Mouse (Mus musculus) spleen, postnatal 10 days (tissue): ENCODE measurements around the gene Tedc2.
A peak's percentile ranks its signal among the peaks of the same experiment; 100 is the strongest.

Source experiments
- DNase-seq, 2 experiments: peaks; one replicate each; pipeline ENCODE4 v3.0.0; 2021 to 2022; ENCODE audit warnings: low spot score in 2 of 2

Tedc2 gene

DNA sequence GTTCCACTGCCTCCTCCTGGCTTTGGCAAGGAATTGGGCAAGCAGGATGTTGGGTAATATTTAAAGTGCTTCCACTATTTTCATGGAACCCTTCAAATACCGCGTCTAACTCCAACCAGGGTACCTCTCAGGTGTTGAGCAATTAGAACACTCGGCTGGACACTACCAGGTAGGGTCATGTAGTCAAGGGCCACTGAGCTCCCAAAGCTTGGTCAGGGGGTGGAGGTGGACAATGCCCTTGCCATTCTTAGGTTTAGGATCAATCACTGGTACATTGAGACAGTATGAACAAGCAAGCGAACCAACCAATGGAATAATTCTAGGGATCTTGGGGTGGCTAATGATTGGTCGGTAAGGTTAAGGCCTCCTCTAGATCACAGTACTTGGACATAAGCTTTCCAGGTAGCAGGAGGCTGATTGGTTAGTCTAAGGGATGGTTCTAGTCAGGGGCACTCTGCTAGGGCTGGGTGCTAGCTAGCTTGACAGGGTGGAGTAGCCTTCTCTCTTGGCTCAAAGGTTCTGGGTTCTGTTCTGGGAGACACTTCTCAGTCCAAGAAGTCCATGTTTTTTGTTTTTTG lies 8.1 kb downstream of the Tedc2 start:
- DNase-seq = no peak

DNA sequence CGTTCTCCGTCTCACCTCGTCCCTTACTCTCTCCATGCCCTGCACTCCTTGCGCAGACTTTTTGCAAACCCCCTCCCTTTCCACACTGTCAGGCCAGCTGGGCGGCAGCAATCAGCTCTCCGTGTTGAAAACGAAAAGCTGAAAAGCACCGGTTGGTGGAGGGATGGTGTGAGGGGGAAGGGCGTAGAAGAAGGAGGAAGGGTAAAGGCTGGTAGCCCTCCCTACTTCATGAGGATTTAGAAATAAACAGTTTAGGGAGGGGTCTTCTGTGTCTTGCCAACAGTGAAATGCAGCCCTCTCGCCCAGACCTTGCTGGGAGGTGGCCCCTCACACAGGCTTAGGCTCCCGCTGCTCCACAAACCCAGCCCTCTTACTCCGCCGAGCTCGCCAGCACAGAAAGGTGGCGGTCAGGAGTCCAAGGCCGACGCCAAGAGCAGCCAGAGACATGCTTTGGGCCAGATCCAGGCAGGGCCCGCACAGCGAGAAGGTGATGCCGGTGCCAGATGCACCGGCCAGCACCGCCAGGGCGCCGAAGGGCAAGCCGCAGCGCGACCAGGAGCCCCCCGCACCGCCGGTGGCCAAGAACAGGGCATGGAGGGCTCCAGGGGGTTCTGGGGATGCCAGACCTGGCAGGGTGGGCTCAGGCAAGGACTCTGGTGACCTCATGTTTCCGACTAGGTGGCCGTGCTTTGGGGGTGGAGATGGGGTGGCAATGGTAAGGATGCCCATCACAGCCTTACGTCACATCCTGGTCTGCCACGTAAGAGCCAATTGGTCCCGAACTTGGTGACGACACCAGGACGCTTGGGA lies 8.8 kb downstream of the Tedc2 start:
- DNase-seq = no peak

DNA sequence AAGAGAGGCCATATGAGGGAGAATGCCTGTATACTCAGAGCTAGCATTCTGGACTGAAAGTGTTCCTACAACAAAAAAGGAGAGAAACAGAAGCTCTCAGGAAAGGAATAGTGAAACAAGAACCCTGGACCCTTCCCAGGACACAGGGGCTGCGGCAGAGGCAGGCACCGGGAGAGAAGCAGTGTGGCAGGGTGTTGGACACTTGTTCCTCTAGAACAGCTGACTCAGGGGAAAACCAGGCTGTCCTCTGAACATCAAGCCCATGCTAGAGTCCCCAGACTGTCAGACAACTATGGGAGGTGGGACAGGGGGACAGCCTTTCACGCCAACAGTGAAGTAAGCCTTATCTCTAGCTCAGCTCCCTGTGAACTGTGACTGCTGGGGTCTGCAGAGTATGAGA lies 10.1 kb downstream of the Tedc2 start:
- DNase-seq = no peak

DNA sequence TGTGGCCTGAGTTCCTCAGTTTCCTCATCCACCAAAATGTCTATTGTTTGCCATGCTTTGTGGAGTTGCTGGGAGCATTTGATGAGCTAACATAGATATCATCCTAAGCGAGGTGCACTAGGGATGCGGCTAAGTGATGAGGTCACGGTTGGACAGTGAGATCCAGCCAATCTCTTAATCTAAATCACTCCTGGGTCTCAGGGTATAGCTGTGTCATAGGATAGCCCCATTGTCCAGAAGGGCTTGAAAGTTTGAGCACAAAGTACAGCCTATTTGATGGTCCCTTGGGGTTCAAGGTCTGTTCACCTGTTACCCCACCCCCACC lies 10.8 kb downstream of the Tedc2 start:
- DNase-seq = no peak

DNA sequence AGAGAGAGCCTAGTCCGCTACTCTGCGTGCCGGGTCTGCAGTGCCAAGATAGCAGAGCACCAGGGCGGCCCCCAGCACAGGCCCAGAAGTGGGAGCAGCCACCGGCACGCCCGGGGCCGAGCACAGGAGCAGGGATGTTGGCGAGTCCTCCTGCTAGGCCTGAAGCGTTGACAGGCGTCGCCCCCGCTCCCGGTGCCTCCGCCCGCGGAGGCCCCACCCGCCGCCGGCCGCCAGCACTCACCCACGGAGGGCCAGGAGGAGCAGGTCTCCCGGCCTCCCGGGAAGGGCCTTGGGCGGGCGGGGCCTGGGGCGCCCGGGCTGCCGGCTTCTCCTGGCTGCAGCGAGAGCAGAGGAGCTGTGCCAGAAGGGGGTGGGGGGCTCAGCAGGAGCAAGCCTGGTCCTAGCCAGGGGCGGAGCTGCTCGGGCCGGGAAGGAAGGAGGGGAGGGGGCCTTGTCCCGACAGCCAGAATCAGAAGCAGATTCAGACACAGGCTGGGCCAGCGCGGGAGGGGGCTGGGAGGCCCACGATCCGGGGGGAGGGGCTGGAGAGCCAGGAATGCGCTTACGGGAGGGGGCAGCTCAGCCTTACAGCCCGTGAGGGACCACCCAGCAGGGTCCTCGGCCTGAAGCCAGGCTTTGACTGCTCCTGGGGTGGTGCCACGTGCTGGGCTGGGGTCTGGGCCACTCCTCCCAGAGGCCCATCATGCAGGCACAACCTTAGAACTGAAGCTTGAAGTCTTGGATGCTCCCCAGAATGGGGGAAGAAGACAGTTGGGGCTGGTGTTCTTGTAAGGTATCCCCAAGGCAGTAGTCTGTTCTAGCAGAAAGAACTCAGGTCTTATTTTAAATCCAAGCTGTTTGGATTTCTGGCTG lies 11.4 kb downstream of the Tedc2 start, which contains the start of gene Ntn3:
Gene Ntn3, minus strand, starts transcription at position 489 of the 873 bp plus-strand sequence.
- peak; percentile 33 to 87 for DNase-seq

DNA sequence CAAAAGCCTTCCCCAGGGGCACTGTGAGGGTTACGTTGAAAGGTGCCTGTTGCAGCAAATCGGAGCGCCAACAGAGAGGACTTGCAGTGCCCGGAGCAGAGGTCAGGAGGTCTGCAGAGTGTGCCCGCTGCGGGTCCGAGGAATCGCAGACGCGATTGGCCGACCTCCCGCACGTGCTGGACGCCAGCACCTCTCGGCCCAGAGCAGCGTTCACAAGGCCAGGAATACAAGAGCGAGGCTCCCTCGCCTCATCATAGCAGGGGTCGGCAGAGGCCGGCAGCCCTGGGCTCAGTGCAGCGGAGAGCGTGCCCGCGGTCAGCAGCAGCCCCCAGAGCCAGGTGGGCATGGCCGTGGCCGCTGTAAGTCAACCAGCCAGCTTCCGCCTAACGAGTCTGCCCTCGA lies 12.0 kb downstream of the Tedc2 start:
- DNase-seq = peak in 1 of 2 experiments; percentile 76

DNA sequence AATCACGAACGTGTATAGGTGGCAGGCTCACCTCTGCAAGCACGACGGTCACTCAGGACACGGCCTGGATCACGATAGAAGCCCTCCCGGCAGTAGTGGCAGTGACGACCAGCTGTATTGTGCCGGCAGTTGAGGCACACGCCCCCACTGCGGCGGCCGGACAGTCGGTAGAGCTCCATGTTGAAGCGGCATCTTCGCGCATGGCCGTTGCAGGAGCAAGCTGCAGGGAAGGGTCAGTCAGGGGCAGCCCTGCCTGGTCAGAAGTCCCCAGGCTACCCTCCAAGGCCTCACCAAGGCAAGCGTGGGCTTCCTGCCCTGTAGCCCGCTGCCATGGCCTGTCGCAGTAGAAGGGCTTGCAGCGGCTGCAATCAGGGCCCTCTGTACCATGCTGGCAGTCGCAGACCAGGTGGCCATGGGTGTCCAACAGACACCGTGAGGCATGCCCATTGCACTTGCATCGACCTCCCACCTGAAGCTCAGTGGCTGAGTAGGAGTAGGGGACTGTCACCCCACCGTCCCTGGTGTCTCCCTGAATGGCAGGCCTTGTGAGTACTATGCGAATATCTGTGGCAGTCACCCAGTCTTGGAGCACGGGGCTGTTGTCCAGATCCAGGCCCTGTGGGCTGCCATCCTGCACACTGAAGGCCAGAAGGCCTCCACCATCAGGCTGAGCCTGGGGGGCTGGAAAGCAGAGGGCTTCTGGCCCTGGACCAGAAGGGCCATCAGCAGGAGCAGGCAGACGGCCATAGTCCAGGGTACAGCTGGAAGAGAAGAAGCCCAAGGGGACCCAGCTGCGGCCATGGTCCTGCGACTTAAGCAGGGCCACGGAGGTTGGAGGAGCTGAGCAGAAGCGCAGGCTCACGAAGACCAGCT lies 12.6 kb downstream of the Tedc2 start:
- no peak for DNase-seq

DNA sequence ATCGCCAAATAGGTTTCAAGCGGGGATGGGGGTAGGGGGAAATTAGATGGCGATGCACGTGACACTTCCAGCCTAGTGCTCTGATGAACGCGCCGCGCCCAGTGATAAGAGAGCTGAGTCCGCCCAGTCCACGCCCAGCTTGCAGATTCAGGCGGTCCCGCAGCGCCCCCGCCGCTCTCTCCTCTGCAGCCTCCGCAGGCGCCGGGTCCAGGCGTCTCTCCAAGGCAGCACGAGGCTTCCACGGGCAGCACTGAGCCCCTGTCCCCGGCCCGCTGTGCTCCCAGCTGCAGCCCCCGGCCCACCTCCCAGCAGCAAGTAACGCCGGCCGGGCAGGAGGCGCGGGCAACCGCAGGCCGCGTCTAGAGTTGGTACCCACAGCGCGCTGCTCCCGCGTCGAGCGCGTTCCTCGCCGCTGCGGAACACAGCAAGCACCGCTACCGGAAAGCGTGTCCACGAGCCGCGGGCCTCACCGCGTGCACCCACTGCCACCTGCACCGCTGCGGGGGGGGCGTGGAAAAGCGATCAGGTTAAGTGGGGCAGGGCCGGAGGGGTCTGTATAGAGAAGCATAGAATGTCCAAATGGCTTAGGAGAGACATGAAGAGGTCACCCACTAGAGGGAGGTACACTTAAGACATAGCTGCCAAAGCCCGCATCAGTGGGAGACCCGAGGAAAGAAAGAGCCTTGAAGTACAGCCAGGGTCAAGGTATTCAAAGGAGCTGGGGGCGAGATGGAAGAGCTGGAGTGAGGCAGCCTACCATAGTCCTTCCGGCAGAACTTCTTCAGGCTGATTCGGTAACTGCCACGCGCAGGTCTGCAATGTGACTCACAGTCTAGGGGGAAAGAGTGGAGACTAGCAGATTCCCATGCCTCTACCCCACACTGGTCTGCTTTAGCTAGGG lies 13.9 kb downstream of the Tedc2 start:
- peak; percentile 65 to 83 for DNase-seq

DNA sequence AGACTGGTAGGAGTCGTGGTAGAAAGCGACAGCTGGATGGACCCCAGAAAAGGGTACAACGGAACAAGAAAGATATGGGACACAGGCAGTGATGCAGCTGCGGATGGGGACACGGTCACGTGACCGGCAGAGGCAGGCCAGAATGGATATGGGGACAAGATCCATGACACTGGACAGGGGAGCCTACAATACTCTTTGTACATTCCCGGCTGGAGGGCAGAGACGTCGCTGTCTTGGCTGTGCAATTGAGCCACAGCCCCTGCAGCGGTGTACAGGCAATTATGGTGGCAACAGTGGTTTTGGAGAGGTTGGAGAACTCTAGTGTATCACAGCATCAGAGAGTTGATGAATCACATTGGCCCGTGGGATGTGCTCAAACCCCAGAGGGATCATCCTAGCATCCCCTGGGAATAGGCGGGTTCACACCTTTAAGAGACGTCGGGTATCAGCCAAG lies 14.7 kb downstream of the Tedc2 start:
- peak in 1 of 2 experiments; percentile 70 for DNase-seq

DNA sequence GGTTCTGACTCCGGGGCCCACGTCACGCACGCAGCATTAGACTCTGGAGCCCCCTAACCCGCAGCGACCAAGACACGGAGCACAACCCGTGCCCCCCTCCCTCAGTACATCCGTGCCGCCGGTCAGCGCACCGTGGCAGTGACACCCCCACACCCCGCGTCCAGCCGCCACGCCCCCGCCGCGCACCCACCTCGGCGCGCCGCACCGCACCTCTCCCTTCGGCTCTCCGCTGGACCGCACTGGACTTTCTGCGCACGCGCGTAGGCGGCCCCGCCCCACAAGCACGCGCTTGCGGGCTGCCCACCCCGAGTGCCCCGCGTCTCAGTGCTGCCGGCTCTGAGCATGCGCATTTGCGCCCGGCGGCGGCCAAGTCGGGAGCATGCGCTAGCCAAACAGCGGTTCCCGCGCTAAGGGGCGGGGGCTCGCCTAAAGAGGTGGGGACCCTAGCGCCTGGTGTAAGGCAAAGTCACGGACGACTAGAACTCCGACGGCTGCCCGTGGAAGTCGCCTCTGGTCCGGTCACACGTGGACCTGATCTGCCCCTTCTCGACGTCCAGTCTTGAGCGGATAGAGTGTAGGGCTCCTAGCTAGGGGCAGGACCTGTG lies 15.3 kb downstream of the Tedc2 start, which contains the start of gene Tbc1d24:
Gene Tbc1d24, minus strand, starts transcription at position 279 of the 605 bp plus-strand sequence.
- peak; percentile 83 to 90 for DNase-seq

DNA sequence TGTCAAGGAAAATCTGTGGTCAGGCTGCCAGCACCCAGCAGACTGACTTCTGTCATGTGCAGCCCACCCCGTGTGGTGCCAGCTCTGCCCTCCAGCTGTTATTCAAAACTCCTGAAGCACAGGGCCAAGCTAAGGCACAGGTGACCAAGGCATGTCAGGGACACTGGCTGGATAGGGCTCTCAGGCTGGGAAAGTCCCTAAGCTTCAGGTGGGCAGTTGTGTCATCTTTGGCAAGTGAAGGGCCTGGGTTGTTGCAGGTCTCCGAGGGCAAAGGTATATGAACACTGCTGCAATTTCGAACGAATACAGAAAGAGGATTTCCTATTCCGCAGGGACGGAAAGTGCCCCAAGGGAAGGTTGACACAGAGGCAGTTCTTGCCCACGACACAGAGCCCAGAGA lies 15.8 kb downstream of the Tedc2 start:
- DNase-seq = no peak

DNA sequence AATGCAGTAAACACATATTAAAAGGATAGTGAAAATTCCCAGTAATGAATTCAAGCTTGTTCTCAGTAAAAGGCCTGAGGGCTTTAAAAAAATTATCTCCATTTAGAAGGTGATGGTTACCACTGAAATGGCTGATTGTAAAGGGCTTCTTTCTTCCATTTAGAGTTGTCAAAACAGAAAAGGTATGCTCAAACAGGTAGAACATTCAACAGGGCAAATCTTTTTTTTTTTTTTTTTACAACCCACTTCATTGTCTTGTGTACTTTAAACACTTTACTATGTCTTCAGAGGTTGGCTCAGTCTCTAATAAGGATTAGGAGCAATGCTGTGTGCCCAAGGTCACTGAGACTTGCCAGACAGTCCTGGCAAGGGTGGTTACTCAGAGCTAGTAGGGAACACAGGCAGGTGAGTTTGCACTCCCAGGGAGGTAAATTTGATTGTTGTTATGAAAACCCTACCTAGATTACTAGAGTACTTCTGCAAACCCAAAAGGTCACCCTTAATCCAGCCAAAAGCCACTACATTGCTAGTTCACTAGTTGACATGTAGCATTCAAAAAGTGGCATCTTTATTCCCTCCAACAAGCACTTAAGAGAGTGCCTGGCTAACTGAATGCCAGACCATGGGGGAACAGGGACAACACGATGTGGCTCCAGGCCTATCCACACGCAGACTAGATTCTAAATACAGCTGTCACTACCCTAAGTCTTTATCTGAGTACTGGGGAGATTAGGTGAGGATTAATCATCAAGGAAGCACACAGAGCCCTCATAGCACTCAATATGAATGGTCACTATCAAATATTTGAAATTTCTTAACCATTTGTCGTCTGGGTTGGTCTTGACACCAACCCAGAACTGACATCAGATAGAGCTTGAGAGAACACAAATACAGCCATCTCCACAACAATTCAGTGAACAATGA lies 16.8 kb downstream of the Tedc2 start:
- DNase-seq = no peak

DNA sequence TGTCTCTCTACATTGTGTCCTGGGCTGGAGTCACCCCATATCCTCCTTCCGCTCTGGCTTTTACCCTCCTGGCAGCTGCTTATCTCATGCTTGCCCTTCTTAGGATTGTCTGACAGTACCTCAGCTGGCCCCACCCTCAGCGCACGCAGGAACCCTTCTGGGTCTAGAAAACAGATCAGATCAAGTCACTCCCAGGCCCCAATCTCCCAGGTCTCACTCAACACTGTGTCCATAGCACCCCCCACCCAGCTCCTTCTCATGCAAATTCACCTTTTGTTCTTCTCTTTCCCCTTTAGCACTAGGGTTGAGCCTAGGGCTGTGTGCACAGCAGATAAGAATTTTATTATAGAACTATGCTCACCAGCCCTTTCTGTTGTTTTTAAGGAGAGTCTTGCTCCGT lies 17.6 kb downstream of the Tedc2 start:
- peak in 1 of 2 experiments; percentile 65 for DNase-seq

DNA sequence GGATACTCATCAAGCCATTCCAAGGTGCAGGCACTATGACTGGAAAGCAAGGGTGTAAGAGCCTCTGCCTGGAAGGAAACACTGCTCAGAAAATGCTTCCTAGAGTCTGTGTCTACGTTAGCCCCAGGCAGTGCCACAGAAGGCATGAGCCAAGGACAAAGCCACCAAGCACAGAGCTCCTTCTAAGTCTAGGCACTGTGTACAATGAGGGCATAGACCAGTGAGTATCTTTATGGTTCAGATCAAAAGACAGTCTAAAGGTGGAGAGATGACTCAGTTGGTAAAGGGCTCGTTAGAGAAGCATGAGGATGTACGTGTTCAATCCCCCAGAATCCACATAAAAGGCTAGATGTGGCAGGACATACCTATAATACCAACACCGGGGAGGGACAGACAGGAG lies 19.6 kb downstream of the Tedc2 start:
- DNase-seq = no peak

DNA sequence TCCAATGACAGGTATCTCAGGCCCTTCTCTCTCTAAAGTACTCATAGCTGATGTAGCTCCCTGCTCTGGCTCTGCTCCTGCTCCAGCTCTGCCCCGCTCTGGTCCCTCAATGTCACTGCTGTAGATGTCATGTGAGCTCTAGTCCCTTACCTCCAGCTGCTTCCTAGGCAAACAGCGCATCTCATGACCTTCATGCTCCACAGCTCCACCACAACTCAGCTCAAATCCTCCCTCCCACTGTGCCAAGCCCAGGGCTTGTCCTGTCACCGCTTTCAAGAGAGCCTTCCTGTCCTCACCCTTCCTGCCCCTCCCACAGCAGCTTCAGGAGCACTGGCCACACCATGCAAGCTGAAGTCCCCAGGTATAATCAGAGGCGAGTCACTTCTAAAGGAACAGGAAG lies 20.9 kb downstream of the Tedc2 start:
- no peak for DNase-seq

DNA sequence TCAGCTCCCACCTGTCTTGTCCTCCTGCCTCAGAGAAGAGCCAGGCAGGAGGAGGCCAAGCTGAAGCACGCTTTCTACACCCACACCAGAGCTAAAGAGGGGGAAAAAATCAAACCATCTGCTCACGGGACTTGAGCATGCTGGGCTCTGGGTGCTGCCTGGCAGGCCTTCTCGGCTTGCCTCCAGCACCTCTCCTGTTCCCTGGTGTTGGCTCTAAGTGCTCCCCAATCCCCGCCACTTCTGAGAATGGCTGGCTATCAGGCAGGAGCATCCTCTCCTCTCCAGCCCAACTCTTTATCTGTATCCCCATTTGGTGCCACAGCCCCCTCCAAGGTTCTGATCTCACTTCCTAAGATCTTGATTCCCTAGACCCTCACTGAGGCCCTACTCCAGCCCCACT lies 21.4 kb downstream of the Tedc2 start:
- peak in 1 of 2 experiments; percentile 16 for DNase-seq

DNA sequence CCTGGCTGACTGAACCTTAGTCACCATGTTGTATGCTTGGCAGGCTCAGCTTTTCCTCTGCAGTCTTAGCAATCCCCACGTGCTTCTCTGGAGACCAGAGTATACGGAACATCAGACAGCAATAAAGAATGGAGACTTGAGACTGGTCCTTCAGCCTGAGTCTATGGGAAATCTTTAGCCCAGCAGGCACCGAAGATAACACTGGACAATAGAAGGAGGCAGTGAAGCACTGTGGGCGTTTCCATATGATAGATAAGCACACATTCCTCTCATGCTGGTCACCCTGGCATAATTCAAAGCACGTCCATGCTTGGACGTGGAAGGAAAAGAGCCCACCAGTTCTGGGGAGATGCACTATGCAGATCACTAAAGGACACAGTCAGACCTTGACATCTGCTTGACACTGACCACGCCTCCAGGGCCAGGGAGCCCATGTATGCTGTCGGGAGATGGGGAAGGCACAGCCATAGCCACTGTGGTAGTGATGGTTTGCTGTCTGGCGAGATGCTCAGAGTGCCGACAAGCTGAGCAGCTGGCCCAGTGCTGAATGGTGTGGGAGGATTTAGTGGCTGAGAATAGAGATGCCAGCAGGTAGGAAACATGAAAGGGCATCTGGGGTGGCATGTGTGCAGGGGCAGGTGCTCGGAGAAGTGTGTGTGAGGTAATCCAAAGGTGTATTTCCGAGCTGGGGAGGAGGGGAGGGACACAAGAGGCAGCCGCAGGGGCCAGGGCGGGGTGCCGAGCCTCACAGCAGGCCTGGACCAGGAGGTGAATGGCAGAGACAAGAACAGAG lies 23.4 kb downstream of the Tedc2 start:
- peak; percentile 21 to 48 for DNase-seq

DNA sequence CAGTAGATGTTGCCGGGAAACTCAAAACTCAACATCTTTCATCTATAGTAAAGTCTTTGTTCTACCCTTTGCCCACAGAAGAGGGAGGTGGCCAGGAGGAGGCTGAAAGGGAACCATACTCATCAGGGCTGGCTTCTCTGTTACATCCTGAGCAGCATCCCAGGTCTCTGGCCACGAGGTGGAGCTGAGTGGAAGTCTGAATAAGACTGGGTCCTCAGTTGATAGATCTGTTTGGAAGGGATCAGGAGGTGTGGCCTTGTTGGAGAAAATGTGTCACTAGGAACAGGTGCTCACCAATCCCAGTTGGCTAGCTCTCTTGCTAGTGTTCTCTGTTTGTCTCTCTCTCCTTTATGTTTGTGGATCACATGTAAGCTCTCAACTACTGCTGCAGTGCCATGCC lies 25.3 kb downstream of the Tedc2 start:
- DNase-seq = no peak
